Mouse (Mus musculus) stomach, postnatal 0 days (tissue): ENCODE data around the gene 1700013H16Rik. TPM values are rescaled to one million over a fixed set of nuclear protein-coding genes. Genes with fewer than 3 reads are reported as not detected.
A peak's percentile ranks its signal among the peaks of the same experiment; 100 is the strongest.
"Not testable (repeated sequence)": the region's sequence is repeated elsewhere in the genome, so short reads cannot be mapped to it uniquely, and the experiment has no call there.

Experiments used
- ATAC-seq: fragments of 200-750 bp; cut with Nextera tagmentation; 2 replicates; pipeline ENCODE4 v1.8.0; 2017; ENCODE audit not compliant: low FRiP score, low TSS enrichment
- DNase-seq: peaks from one replicate; pipeline ENCODE4 v3.0.0-alpha.2; 2016; ENCODE audit warnings: low spot score
- H3K27ac ChIP-seq: fragments of 300-500 bp; sonication (generic); replicated peaks from 2 replicates; pipeline ENCODE4 v1.5.1; 2014; ENCODE audit warnings: mild to moderate bottlenecking, control low read depth
- H3K27me3 ChIP-seq: fragments of 300-500 bp; sonication (generic); 2 replicates; pipeline ENCODE4 v1.6.1; 2014; ENCODE audit warnings: low read length; ENCODE audit not compliant: control insufficient read depth, insufficient read depth
- H3K36me3 ChIP-seq: fragments of 300-500 bp; sonication (generic); 2 replicates; pipeline ENCODE4 v1.6.1; 2014; ENCODE audit warnings: low read length, mixed read lengths; ENCODE audit not compliant: control insufficient read depth, insufficient read depth
- H3K4me1 ChIP-seq: fragments of 300-500 bp; sonication (generic); replicated peaks from 2 replicates; pipeline ENCODE4 v1.6.1; 2014; ENCODE audit warnings: antibody characterized with exemption; ENCODE audit not compliant: control insufficient read depth, insufficient read depth
- H3K4me2 ChIP-seq: fragments of 300-500 bp; sonication (generic); replicated peaks from 2 replicates; pipeline ENCODE4 v1.6.1; 2014; ENCODE audit warnings: low read depth, mild to moderate bottlenecking, control low read depth, moderate library complexity
- H3K4me3 ChIP-seq: fragments of 300-500 bp; sonication (generic); 2 replicates; pipeline ENCODE4 v1.5.1; 2014; ENCODE audit warnings: low read depth, low read length, control low read depth
- H3K9ac ChIP-seq: fragments of 300-500 bp; sonication (generic); 2 replicates; pipeline ENCODE4 v1.6.1; 2014; ENCODE audit warnings: mild to moderate bottlenecking, low read length, control low read depth, mixed read lengths
- H3K9me3 ChIP-seq: fragments of 300-500 bp; sonication (generic); 2 replicates; pipeline ENCODE4 v1.6.1; 2016; ENCODE audit warnings: low read length; ENCODE audit not compliant: control insufficient read depth
- CTCF ChIP-seq: IDR thresholded peaks from 2 replicates; pipeline ENCODE4 v1.5.1; 2016; ENCODE audit warnings: antibody characterized with exemption, low read depth, mild to moderate bottlenecking, moderate library complexity
- EP300 ChIP-seq: optimal IDR thresholded peaks from 2 replicates; pipeline ENCODE3; 2016; ENCODE audit warnings: antibody characterized with exemption
- WGBS: fragments of 180-500 bp; shearing (Covaris S2); extraction: QIAGEN DNeasy Blood & Tissue Kit; methylation state at CpG from one replicate; pipeline ENCODE4 v1.1.7; 2014; 5-methylcytosine and 5-hydroxymethylcytosine counted together
- polyA plus RNA-seq: library from polyadenylated mRNA; unstranded; fragments of >200 nt; fragmentation: Nextera tagmentation; extraction: Ambion mirVana; gene quantifications from 2 replicates; pipeline ENCODE4 v1.2.1, GENCODE M21; 2015

Gene 1700013H16Rik
- not detected in 2 replicates for polyA plus RNA-seq

DNA sequence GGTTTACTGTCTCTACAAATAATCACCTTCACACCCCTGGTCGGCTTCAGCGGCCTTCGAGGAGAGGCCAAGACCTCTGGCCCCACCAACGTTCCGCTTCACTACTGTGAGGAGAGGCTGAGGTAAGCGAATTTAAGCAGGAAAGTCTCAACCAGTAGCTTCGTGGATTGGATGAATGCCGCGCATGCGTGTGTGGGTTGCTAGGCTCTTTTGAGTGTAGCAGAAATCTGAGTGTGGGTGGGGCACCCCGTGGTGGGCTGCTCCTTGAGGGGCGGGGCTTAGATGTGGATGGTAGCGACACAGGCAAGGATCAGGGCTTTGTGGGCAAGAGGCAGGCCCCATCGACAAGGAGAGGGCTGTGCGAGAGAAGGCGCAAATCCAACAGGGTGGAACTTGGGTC lies at the start of gene 1700013H16Rik:
Gene 1700013H16Rik, minus strand, starts transcription at position 96 of the 400 bp plus-strand sequence.
- 91% methylated on average over 16 of the region's 16 CpGs for WGBS
- no peak for TF ChIP-seq CTCF
- no peak for TF ChIP-seq EP300
- H3K4me2 ChIP-seq, result no peak within 1 kb of the TSS
- no peaks in the 10 kb centered on the region for H3K4me1 ChIP-seq
- no peak within 1 kb of the TSS for H3K27ac ChIP-seq
- H3K4me3 ChIP-seq, result no peak within 1 kb of the TSS
- ATAC-seq, result no peak
- no peaks in the 10 kb centered on the region for H3K9me3 ChIP-seq
- H3K9ac ChIP-seq, result no peak within 1 kb of the TSS
- DNase-seq, result no peak
- H3K36me3 ChIP-seq, result no peaks in the 10 kb centered on the region
- no peaks in the 10 kb centered on the region for H3K27me3 ChIP-seq

DNA sequence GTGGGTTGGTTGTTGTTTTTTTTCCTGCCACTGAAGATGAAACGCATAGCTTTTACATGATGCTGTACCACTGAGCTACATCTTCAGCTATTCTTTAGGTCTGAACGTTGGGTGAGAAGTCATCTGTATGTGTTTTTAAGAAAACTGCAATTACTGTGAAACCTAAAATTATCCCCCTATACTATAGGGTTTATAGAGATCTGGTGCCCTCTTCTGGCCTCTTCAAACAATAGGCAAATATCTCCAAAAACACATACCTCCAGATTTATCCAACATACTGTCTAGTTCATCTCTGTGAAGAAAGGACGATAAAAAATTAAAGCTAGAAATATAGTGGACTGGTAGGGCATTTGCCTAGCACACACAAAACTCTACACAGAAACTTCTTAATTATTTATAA lies 41.4 kb upstream of the 1700013H16Rik start:
- Histone ChIP-seq H3K4me3 (no peak overlapping the region), H3K27ac (no peak overlapping the region), H3K9me3 (no peaks in the 10 kb centered on the region), H3K36me3 (no peaks in the 10 kb centered on the region), H3K9ac (no peak overlapping the region), H3K4me2 (no peak overlapping the region), H3K27me3 (no peaks in the 10 kb centered on the region), H3K4me1 (no peaks in the 10 kb centered on the region)
- no peak for TF ChIP-seq EP300
- TF ChIP-seq CTCF, result peak; percentile 55
- 43% methylated on average over 3 of the region's 3 CpGs for WGBS
- DNase-seq (no peak), ATAC-seq (no peak)

DNA sequence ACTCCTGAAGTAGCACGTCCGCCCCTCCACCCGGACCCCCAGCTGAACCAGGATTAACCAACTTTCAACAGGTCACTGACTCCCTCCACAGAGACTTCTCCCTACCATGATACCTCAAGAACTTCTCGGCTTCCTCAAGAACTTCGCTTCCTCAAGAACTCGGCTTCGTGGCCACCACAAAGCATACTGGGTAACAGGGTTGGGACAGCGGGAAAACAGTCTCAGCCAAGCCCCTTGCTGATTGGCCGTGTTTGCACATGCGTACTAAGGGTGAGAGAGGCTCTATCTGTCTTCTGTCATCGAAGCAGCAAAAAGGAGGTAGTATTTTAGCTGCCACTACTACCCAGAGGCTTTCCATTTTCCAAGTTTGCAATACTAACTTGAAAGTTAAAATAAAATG lies 39.9 kb upstream of the 1700013H16Rik start, which contains the start of gene Xlr:
Gene Xlr, minus strand, starts transcription at position 188 of the 400 bp plus-strand sequence.
- ATAC-seq, H3K4me1 ChIP-seq, DNase-seq, H3K4me2 ChIP-seq, H3K27me3 ChIP-seq, H3K9ac ChIP-seq, H3K36me3 ChIP-seq, H3K9me3 ChIP-seq, H3K4me3 ChIP-seq, H3K27ac ChIP-seq: not testable (repeated sequence)
- WGBS, result 80% methylated on average over 11 of the region's 11 CpGs

DNA sequence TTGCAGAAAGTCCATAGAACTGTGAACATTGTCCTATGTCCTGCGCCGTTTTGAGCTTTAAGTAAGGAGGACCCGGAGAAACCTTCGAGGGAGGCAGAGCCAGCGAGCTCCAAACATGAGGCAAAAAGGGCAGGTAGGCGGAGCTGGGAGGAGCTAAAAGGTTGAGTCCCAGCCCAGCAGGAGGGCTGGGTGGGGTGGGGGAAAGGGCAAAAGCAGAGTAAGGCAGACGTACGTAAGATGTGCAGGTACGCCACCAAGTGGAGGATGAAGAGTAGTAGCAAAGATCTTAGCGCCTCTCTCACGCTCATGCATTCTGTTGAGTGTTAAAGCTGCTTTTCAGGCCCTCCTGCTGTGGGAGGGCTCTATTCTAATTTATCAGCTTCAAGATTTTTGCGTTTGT lies 18.6 kb upstream of the 1700013H16Rik start, which contains the start of gene Zfp36l3:
Gene Zfp36l3, minus strand, starts transcription at position 119 of the 400 bp plus-strand sequence.
- 84% methylated on average over 11 of the region's 12 CpGs for WGBS
- ATAC-seq, result no peak

DNA sequence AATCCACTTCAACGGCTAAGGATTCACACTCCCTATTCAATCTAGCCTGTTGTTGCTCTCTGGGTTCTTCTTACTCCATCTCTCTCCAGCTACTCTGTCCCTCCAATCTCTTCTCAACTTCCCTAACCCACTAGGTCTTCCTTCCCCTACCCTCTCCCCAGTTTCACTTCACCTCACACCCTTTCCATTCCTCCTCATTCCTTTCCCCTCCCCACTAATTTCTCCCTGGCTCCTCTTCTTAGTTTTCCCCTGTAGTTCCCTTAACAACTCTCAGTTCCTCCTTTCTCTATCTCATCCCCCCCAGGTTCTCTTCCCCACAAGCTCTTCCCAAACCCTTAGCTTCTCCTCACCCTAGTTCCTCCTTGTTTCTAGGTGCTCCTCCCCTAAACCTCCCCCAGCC lies 4.8 kb downstream of the 1700013H16Rik start:
- Histone ChIP-seq H3K27ac (no peak overlapping the region), H3K9me3 (no peaks in the 10 kb centered on the region), H3K4me2 (no peak overlapping the region), H3K36me3 (no peaks in the 10 kb centered on the region), H3K9ac (no peak overlapping the region), H3K27me3 (no peaks in the 10 kb centered on the region), H3K4me1 (no peaks in the 10 kb centered on the region), H3K4me3 (no peak overlapping the region)
- ATAC-seq, result no peak
- WGBS, result 78% methylated on average over 1 of the region's 1 CpGs
- no peak for TF ChIP-seq EP300
- DNase-seq, result no peak

More for the DNA sequence above, 18.6 kb upstream of the 1700013H16Rik start, which contains the start of gene Zfp36l3:
- Histone ChIP-seq H3K36me3 (no peaks in the 10 kb centered on the region), H3K4me1 (no peaks in the 10 kb centered on the region), H3K9me3 (no peaks in the 10 kb centered on the region), H3K27ac (no peak within 1 kb of the TSS), H3K4me2 (no peak within 1 kb of the TSS), H3K4me3 (no peak within 1 kb of the TSS), H3K27me3 (no peaks in the 10 kb centered on the region), H3K9ac (no peak within 1 kb of the TSS)
- no peak for DNase-seq
- TF ChIP-seq CTCF (no peak), EP300 (no peak)

DNA sequence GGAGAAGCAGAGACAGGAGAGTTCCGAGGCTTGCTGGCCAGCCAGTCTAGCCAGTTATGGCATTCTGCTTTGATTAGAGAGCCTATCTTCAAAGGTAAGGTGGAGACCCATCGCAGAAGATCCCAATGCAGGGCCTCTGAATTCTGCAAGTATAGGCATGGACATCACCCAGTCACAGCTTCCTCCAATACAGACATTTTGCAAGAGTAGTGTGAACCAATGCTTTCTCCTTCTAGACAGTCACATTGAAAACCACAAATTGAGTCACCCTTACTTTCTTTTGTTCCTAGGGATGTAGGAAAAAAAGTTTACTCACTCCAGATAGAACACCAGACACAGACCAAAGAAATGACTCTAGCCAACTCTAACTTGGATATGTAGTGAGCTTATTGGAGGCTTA lies 28.7 kb downstream of the 1700013H16Rik start:
- TF ChIP-seq CTCF, result no peak
- no peak overlapping the region for H3K4me3 ChIP-seq
- H3K27ac ChIP-seq, result no peak overlapping the region
- H3K4me2 ChIP-seq, result no peak overlapping the region
- no peaks in the 10 kb centered on the region for H3K36me3 ChIP-seq
- no peaks in the 10 kb centered on the region for H3K4me1 ChIP-seq
- no peak for ATAC-seq
- DNase-seq, result no peak
- H3K9me3 ChIP-seq, result no peaks in the 10 kb centered on the region
- H3K27me3 ChIP-seq, result no peaks in the 10 kb centered on the region
- WGBS, result 76% methylated on average over 2 of the region's 2 CpGs
- no peak overlapping the region for H3K9ac ChIP-seq
